Mouse (Mus musculus): ENCODE measurements around the gene Adamts2. TPM values are rescaled to one million over a fixed set of nuclear protein-coding genes. Genes with fewer than 3 reads are reported as not detected.

The Adamts2 gene
- polyA plus RNA-seq, 1 experiment from 2014 or later = 10.2 TPM

DNA sequence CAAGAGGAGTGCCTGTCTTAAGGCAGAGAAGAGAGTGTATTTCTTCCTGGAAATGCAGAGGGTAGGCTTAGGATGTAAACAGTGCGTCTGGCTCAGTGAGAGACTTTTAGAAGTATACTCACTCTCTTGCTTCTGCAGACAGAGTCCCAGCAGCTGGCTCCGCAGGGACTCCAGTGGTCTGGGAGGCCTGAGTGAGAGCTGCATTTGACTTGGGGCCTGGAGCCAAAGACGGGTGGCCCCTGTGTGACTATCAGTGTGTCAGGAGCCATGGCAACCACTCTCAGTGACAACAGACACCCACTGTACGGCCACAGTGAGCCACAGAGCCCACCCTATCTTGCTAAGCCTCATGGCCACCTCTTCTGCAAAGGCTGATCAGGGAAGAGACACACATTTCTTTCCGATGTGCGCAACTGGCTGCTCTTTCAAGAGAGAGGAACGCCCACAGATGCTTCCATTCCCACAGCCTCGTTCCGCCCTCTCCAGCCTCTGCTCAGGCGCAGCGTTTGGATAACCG is 115.6 kb downstream of the Adamts2 start:
- no peak for ATAC-seq (replicated peaks; ENCODE audit: low FRiP score, low TSS enrichment, low read depth)
- Histone ChIP-seq H3K9ac (ENCODE audit: low read length) (no peak overlapping the region), H3K4me1 (replicated peaks; ENCODE audit: control insufficient read depth, insufficient read depth, low read length) (peaks cover 7% of the 10 kb centered on the region), H3K4me2 (ENCODE audit: low read length) (no peak overlapping the region), H3K4me3 (ENCODE audit: low read depth, low read length) (no peak overlapping the region), H3K36me3 (ENCODE audit: control insufficient read depth, insufficient read depth, low read length) (no peaks in the 10 kb centered on the region), H3K9me3 (ENCODE audit: control insufficient read depth, low read length) (no peaks in the 10 kb centered on the region), H3K27ac (ENCODE audit: low read depth) (peak overlapping the region; percentile 64), H3K27me3 (replicated peaks; ENCODE audit: control insufficient read depth, insufficient read depth, low read length) (no peaks in the 10 kb centered on the region)
- no peak for DNase-seq (ENCODE audit: low spot score)
- 57% methylated on average over 12 of the region's 12 CpGs for WGBS

DNA sequence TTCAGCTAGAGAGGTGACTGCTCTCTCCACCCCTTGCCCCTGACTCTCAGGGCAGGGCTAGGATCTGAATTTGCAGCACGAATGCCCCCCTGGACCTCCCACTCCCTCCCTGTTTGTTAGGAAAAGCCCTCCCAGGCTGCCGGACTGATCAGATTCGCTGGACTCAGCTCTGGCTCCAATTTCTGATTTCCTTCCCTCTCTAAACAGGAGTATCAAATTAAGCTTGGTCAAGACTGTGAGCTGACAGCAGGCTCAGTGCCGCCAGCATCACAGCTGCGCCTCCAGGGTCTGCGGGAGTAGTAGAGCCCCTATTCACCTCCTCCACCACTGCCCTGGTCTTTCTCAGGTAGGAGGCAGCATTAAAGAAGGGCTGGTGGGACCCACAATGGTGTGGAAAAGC is 117.0 kb downstream of the Adamts2 start:
- DNase-seq (ENCODE audit: low spot score) = no peak
- 43% methylated on average over 6 of the region's 6 CpGs for WGBS
- H3K4me2 ChIP-seq (ENCODE audit: low read length) = no peak overlapping the region

DNA sequence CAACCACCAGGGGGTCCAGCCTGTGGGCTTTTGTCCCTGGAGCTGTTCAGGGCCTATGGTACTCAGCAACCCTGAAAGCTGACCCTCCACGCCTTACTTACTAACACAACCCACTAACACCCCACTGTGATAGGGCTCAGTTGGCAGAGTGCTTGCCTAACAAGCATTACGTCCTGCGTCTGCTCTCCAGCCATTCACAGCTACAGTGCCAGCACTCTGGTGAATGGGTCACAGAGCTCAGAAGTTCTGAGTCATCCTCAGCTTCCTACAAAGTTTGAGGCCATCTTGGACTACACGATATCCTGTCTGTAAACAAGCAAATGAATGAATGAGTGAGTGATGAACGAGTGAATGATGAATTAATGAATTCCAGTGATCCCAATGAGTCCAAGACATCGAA is 118.5 kb downstream of the Adamts2 start:
- Histone ChIP-seq H3K9ac (ENCODE audit: low read length) (no peak overlapping the region), H3K4me1 (replicated peaks; ENCODE audit: control insufficient read depth, insufficient read depth, low read length) (peaks cover 7% of the 10 kb centered on the region), H3K36me3 (ENCODE audit: control insufficient read depth, insufficient read depth, low read length) (no peaks in the 10 kb centered on the region), H3K9me3 (ENCODE audit: control insufficient read depth, low read length) (no peaks in the 10 kb centered on the region), H3K27me3 (replicated peaks; ENCODE audit: control insufficient read depth, insufficient read depth, low read length) (no peaks in the 10 kb centered on the region), H3K4me3 (ENCODE audit: low read depth, low read length) (no peak overlapping the region), H3K27ac (ENCODE audit: low read depth) (no peak overlapping the region), H3K4me2 (ENCODE audit: low read length) (no peak overlapping the region)
- no peak for DNase-seq (ENCODE audit: low spot score)
- ATAC-seq (replicated peaks; ENCODE audit: low FRiP score, low TSS enrichment, low read depth) = no peak
- WGBS = 89% methylated on average over 6 of the region's 6 CpGs

More for the DNA sequence above, 117.0 kb downstream of the Adamts2 start:
- Histone ChIP-seq H3K27ac (ENCODE audit: low read depth) (no peak overlapping the region), H3K4me1 (replicated peaks; ENCODE audit: control insufficient read depth, insufficient read depth, low read length) (peaks cover 7% of the 10 kb centered on the region), H3K9me3 (ENCODE audit: control insufficient read depth, low read length) (no peaks in the 10 kb centered on the region), H3K4me3 (ENCODE audit: low read depth, low read length) (no peak overlapping the region), H3K27me3 (replicated peaks; ENCODE audit: control insufficient read depth, insufficient read depth, low read length) (no peaks in the 10 kb centered on the region), H3K36me3 (ENCODE audit: control insufficient read depth, insufficient read depth, low read length) (no peaks in the 10 kb centered on the region), H3K9ac (ENCODE audit: low read length) (no peak overlapping the region)
- ATAC-seq (replicated peaks; ENCODE audit: low FRiP score, low TSS enrichment, low read depth) = no peak

DNA sequence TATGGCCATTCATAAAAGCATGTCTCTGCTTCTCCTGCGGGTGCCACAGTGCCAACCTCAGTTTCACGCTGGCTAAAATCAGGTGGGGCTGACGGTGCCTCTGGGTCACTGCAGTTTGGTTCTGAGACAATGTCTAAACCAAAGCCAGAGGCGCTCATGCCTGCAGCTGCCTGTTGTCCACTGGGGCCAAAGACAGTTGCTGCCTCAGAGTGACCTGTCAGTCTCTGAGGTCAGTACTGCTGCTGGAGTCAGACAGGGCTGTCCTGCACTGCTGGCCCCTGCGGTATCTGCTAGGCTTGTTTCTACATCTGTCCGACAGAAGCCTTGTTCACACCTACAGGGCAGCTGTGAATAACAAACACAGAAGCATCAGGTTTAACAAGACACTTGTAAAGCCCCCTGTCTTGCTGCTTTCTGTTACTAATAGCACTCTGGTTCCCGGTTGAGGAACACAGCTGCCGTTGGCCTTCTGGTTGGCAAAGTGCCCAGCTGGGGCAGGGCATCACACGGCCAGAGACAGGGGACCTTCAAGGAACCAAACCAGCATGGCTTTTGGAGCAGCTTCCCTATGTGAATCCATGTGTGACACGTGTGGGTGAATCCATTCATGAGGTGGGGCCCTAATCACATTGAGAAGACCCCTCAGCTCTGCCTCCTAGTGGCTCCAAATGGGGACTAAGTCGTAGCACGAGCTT is 119.1 kb downstream of the Adamts2 start:
- Histone ChIP-seq H3K27me3 (replicated peaks; ENCODE audit: control insufficient read depth, insufficient read depth, low read length) (no peaks in the 10 kb centered on the region), H3K9me3 (ENCODE audit: control insufficient read depth, low read length) (no peaks in the 10 kb centered on the region), H3K36me3 (ENCODE audit: control insufficient read depth, insufficient read depth, low read length) (no peaks in the 10 kb centered on the region), H3K9ac (ENCODE audit: low read length) (no peak overlapping the region), H3K4me3 (ENCODE audit: low read depth, low read length) (no peak overlapping the region), H3K4me2 (ENCODE audit: low read length) (no peak overlapping the region), H3K4me1 (replicated peaks; ENCODE audit: control insufficient read depth, insufficient read depth, low read length) (peaks cover 7% of the 10 kb centered on the region), H3K27ac (ENCODE audit: low read depth) (no peak overlapping the region)
- WGBS = 50% methylated on average over 12 of the region's 12 CpGs
- ATAC-seq (replicated peaks; ENCODE audit: low FRiP score, low TSS enrichment, low read depth) = no peak
- no peak for DNase-seq (ENCODE audit: low spot score)

DNA sequence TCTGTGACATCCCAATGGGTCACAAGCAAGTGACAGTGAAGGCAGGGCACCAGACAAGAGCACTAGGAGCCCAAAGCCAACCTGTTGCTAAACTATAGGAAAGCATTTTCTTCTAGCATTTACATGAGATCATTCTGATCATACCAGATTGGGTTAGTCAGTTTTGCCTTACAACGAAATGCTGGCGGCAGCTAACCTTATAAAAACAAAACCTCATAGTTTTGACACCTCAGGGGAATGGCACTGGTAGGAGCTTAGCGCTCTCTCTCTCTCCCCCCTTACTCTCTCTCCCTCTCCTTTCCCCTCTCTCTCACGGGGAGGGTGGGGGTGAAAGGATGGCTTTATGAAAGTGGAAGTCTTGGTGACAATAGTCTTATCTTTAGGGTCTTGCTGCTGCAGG is 123.7 kb downstream of the Adamts2 start:
- Histone ChIP-seq H3K9ac (ENCODE audit: low read length) (no peak overlapping the region), H3K4me3 (ENCODE audit: low read depth, low read length) (no peak overlapping the region), H3K27me3 (replicated peaks; ENCODE audit: control insufficient read depth, insufficient read depth, low read length) (no peaks in the 10 kb centered on the region), H3K27ac (ENCODE audit: low read depth) (no peak overlapping the region), H3K36me3 (ENCODE audit: control insufficient read depth, insufficient read depth, low read length) (no peaks in the 10 kb centered on the region), H3K4me1 (replicated peaks; ENCODE audit: control insufficient read depth, insufficient read depth, low read length) (no peaks in the 10 kb centered on the region; the same call in 1 of the 2 replicates), H3K9me3 (ENCODE audit: control insufficient read depth, low read length) (no peaks in the 10 kb centered on the region), H3K4me2 (ENCODE audit: low read length) (no peak overlapping the region)
- ATAC-seq (replicated peaks; ENCODE audit: low FRiP score, low TSS enrichment, low read depth) (no peak), DNase-seq (ENCODE audit: low spot score) (no peak)
- WGBS = 81% methylated on average over 4 of the region's 4 CpGs

DNA sequence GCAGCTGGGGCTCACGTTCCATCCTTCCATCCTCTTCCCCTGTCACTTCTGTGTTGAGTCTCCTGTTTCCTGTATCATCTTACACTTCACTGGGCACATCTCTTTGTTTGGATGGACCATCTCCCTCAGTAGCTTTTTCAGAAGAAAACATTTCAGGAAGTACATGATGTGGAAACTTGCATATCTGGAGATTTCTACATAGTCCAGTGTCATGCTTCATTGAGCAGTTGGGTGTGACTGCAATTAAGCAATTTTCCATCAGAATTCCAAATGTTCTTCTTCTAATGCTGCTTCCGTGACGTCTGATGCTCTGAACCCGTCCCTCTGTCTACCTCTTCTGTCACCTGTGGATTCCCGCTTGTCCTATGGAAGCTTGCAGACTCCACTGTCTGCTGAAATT is 124.2 kb downstream of the Adamts2 start:
- 79% methylated on average over 5 of the region's 5 CpGs for WGBS
- no peak overlapping the region for H3K9ac ChIP-seq (ENCODE audit: low read length)
- no peak overlapping the region for H3K4me2 ChIP-seq (ENCODE audit: low read length)
- ATAC-seq (replicated peaks; ENCODE audit: low FRiP score, low TSS enrichment, low read depth) (no peak), DNase-seq (ENCODE audit: low spot score) (no peak)
- H3K27me3 ChIP-seq (replicated peaks; ENCODE audit: control insufficient read depth, insufficient read depth, low read length) = no peaks in the 10 kb centered on the region
- H3K4me1 ChIP-seq (replicated peaks; ENCODE audit: control insufficient read depth, insufficient read depth, low read length) = no peaks in the 10 kb centered on the region; the same call in 1 of the 2 replicates
- H3K36me3 ChIP-seq (ENCODE audit: control insufficient read depth, insufficient read depth, low read length) = no peaks in the 10 kb centered on the region
- no peak overlapping the region for H3K4me3 ChIP-seq (ENCODE audit: low read depth, low read length)
- H3K27ac ChIP-seq (ENCODE audit: low read depth) = no peak overlapping the region
- H3K9me3 ChIP-seq (ENCODE audit: control insufficient read depth, low read length) = no peaks in the 10 kb centered on the region

DNA sequence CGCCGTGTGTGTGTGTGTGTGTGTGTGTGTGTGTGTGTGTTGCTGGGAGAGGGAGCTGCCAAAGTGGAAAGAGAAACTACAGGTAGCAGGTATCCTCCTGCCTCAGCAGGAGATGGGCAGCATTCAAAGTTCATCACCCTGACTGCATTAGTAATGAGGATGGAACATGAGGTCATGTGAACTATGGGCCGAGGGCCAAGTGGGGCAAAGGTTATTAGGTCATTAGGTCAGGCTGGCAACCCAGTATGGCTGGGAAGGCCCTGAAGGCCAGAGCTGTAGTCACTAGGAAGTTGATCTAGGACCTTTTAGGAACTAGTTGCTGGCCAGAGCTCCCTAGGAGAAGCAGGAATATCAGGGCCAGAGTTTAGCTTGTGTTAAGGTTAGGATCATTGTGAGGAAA is 131.3 kb downstream of the Adamts2 start:
- H3K27ac ChIP-seq (ENCODE audit: low read depth) = no peak overlapping the region
- no peak overlapping the region for H3K9ac ChIP-seq (ENCODE audit: low read length)
- H3K4me2 ChIP-seq (ENCODE audit: low read length) = no peak overlapping the region
- no peak for DNase-seq (ENCODE audit: low spot score)
- H3K27me3 ChIP-seq (replicated peaks; ENCODE audit: control insufficient read depth, insufficient read depth, low read length) = no peaks in the 10 kb centered on the region
- no peaks in the 10 kb centered on the region for H3K36me3 ChIP-seq (ENCODE audit: control insufficient read depth, insufficient read depth, low read length)
- WGBS = 25% methylated on average over 3 of the region's 3 CpGs
- H3K4me1 ChIP-seq (replicated peaks; ENCODE audit: control insufficient read depth, insufficient read depth, low read length) = no peaks in the 10 kb centered on the region
- H3K9me3 ChIP-seq (ENCODE audit: control insufficient read depth, low read length) = no peaks in the 10 kb centered on the region
- no peak overlapping the region for H3K4me3 ChIP-seq (ENCODE audit: low read depth, low read length)
- no peak for ATAC-seq (replicated peaks; ENCODE audit: low FRiP score, low TSS enrichment, low read depth)

DNA sequence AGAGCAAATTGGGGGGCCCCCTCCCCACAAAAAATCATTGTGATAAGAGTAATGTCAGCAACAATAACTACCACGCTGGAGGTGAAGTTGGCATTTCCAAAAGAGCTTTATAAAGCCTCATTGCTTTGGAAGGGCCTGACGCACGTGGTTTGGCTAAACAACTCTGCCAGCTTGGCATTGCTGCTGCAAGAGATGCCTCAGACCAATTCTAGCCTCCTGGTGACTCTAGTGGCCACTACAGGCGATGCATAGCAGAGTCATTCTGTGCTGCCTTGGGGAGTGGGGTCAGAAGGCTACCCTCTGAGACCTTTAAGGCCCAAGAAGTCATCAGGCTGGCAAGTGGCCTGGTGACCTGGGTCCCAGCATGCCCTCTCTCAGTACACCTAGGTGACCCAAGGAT is 132.2 kb downstream of the Adamts2 start:
- H3K4me1 ChIP-seq (replicated peaks; ENCODE audit: control insufficient read depth, insufficient read depth, low read length) = no peaks in the 10 kb centered on the region
- H3K36me3 ChIP-seq (ENCODE audit: control insufficient read depth, insufficient read depth, low read length) = no peaks in the 10 kb centered on the region
- DNase-seq (ENCODE audit: low spot score) (no peak), ATAC-seq (replicated peaks; ENCODE audit: low FRiP score, low TSS enrichment, low read depth) (no peak)
- H3K9me3 ChIP-seq (ENCODE audit: control insufficient read depth, low read length) = no peaks in the 10 kb centered on the region
- H3K27ac ChIP-seq (ENCODE audit: low read depth) = no peak overlapping the region
- H3K4me2 ChIP-seq (ENCODE audit: low read length) = no peak overlapping the region
- H3K9ac ChIP-seq (ENCODE audit: low read length) = no peak overlapping the region
- no peaks in the 10 kb centered on the region for H3K27me3 ChIP-seq (replicated peaks; ENCODE audit: control insufficient read depth, insufficient read depth, low read length)
- H3K4me3 ChIP-seq (ENCODE audit: low read depth, low read length) = no peak overlapping the region
- 68% methylated on average over 4 of the region's 4 CpGs for WGBS

DNA sequence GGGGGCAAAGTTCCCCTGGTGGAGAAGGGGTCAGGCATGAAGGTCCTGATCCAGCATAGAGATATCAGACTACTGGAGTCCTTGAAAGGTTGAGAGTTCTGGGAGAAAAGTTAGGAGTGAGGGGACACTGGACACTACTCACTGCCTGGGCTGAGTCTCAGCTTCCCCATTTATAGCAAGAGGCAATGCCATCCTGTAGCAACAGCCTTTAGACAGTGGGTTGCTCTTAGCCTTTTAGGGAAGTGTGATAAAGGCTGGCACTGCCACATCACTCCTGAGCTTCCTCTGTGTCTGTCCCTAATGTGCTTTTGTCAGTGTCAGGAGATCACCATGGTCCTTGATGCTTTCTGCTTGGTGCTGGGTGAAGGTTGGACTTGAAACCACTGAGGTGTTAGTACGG is 134.7 kb downstream of the Adamts2 start:
- no peak overlapping the region for H3K9ac ChIP-seq (ENCODE audit: low read length)
- no peak for ATAC-seq (replicated peaks; ENCODE audit: low FRiP score, low TSS enrichment, low read depth)
- WGBS = 95% methylated on average over 1 of the region's 1 CpGs

More for the DNA sequence above, 134.7 kb downstream of the Adamts2 start:
- Histone ChIP-seq H3K27me3 (replicated peaks; ENCODE audit: control insufficient read depth, insufficient read depth, low read length) (no peaks in the 10 kb centered on the region), H3K9me3 (ENCODE audit: control insufficient read depth, low read length) (no peaks in the 10 kb centered on the region), H3K4me2 (ENCODE audit: low read length) (no peak overlapping the region), H3K36me3 (ENCODE audit: control insufficient read depth, insufficient read depth, low read length) (no peaks in the 10 kb centered on the region), H3K4me3 (ENCODE audit: low read depth, low read length) (no peak overlapping the region), H3K4me1 (replicated peaks; ENCODE audit: control insufficient read depth, insufficient read depth, low read length) (no peaks in the 10 kb centered on the region), H3K27ac (ENCODE audit: low read depth) (no peak overlapping the region)
- no peak for DNase-seq (ENCODE audit: low spot score)
